In the genomic region with DNA sequence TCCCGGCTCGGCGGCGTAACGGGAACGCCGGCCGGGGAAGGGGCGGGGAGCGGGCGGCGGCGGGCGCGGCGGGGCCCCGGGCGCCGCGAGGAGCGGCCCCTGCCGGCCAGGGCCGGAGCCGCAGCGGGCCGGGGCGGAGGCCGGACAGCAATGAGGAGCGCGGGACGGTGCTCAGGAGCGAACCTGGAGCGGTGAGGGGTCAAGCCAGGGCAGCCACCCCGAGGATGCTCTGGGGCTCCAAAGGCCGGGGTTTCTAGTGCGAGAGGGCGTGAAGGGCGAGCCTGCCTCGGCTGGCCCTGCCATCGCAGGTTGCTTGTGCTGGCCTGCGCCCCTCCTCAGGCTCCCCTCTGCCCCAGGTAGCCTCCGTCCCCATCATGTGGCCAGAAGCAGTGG, we compare ENCODE assay signal across 8 mouse cellular contexts. TPM values are rescaled to one million over a fixed set of nuclear protein-coding genes. Genes with fewer than 3 reads are reported as not detected.
DNase-seq lines count a peak whose midpoint lies in the region; ATAC-seq lines count a peak whose summit lies in the region.

A gene (minus strand): TSS at position 33 of the 393 bp plus-strand sequence.

- H3K4me3 ChIP-seq in hindbrain, embryonic 15.5 days: peak within 1 kb of the TSS; percentile 95

- intact Hi-C loops in left cerebral cortex, postnatal 10 days (cut with DNase I): loop anchor here (5.0 kb wide), 1 partner anchor 93 kb away; no protein-coding TSS in a partner anchor

- peaks cover 35% of the 10 kb centered on the region for H3K4me1 ChIP-seq in hindbrain, embryonic 15.5 days (replicated peaks)

- peak; percentile 65 for DNase-seq in right cerebral cortex, adult 18-20 months
- DNase-seq in right cerebral cortex, postnatal 36 days (ENCODE audit: low spot score in 2 of 2): no peak
- peak; percentile 77 for DNase-seq in cerebellum, adult 9-11 months
- DNase-seq in gastrocnemius, postnatal 10 days: peak; percentile 70
- peak in 1 of 2 experiments; percentile 68 for DNase-seq in left cerebral cortex, postnatal 10 days (ENCODE audit: extremely low spot score in 1 of 2, low spot score in 2 of 2)
- peak; percentile 48 for DNase-seq in right cerebral cortex, postnatal 4 days

- no peaks in the 10 kb centered on the region for H3K27me3 ChIP-seq in hindbrain, embryonic 15.5 days

- H3K27ac ChIP-seq in hindbrain, embryonic 15.5 days (replicated peaks): peak within 1 kb of the TSS; percentile 89

- 2% methylated on average over 38 of the region's 42 CpGs for WGBS in hindbrain, embryonic 15.5 days

- peak; percentile 77 for ATAC-seq in hindbrain, embryonic 15.5 days (ENCODE audit: low FRiP score, low read depth)
- peak; percentile 87 for ATAC-seq in megakaryocyte, adult 5-6 weeks (ENCODE audit: poor library complexity, severe bottlenecking)

- no peaks in the 10 kb centered on the region for H3K9me3 ChIP-seq in hindbrain, embryonic 15.5 days

- peak within 1 kb of the TSS; percentile 76 for H3K4me2 ChIP-seq in hindbrain, embryonic 15.5 days

- no peaks in the 10 kb centered on the region for H3K36me3 ChIP-seq in hindbrain, embryonic 15.5 days

- peak within 1 kb of the TSS; percentile 99 for H3K9ac ChIP-seq in hindbrain, embryonic 15.5 days

RNA-seq across cellular contexts. Expression of the gene that starts here (rescaled TPM):
- 10 to 100 TPM; 73.3 to 74.1 TPM for total RNA-seq in gastrocnemius, postnatal 10 days (2021)
- polyA plus RNA-seq in hindbrain, embryonic 15.5 days (2015; fragmentation: Nextera tagmentation; extraction: Ambion mirVana): 10.1 and 10.8 TPM in 2 replicates
- 100 to 1,000 TPM; 137 to 138 TPM for total RNA-seq in left cerebral cortex, postnatal 10 days (2021)
- 26.2 and 28.9 TPM in 2 replicates for total RNA-seq in megakaryocyte, adult 5-6 weeks (2015)
- total RNA-seq in megakaryocyte, adult 5-6 weeks (2017): 14.4 and 16.9 TPM in 2 replicates

Comparison
In these comparisons a context has a peak if more than half of its experiments do, and no peak if none do; other contexts are left out.
1. DNase-seq: peak in right cerebral cortex, adult 18-20 months (single experiment), cerebellum, adult 9-11 months (single experiment), gastrocnemius, postnatal 10 days (single experiment) and right cerebral cortex, postnatal 4 days (single experiment); none in right cerebral cortex, postnatal 36 days (0 of 2).